Comparison of ENCODE assay signal across 11 mouse cellular contexts in genomic region chr5:43855769-43856168, GRCm38 (mm10). TPM values are rescaled to one million over a fixed set of nuclear protein-coding genes. Genes with fewer than 3 reads are reported as not detected.
DNase-seq lines count a peak whose midpoint lies in the region; ATAC-seq lines count a peak whose summit lies in the region.
"Had no signal": no experiment of that assay in that cellular context is flagged by ENCODE, and none has a peak within 500 bp of the region (broad histone marks: within the 10 kb centered on the region; RNA-seq: fewer than 3 reads in every experiment).

No protein-coding gene starts in this region.

- no peaks in the 10 kb centered on the region for H3K27me3 ChIP-seq in heart, embryonic 12.5 days (replicated peaks)
- H3K27me3 ChIP-seq in heart, embryonic 10.5 days (ENCODE audit: insufficient read depth, poor library complexity, severe bottlenecking) = no peaks in the 10 kb centered on the region
- H3K27me3 ChIP-seq in heart, embryonic 15.5 days = no peaks in the 10 kb centered on the region
- no peaks in the 10 kb centered on the region for H3K27me3 ChIP-seq in hindbrain, embryonic 10.5 days (ENCODE audit: insufficient read depth, poor library complexity, severe bottlenecking)
- no peaks in the 10 kb centered on the region for H3K27me3 ChIP-seq in midbrain, embryonic 14.5 days (ENCODE audit: control insufficient read depth, insufficient read depth, low read length)

- peaks cover 19% of the 10 kb centered on the region for H3K4me1 ChIP-seq in heart, embryonic 12.5 days (replicated peaks)
- peaks cover 8% of the 10 kb centered on the region; the same call in 1 of the 2 replicates for H3K4me1 ChIP-seq in heart, embryonic 10.5 days
- H3K4me1 ChIP-seq in heart, embryonic 15.5 days (replicated peaks) = peaks cover 9% of the 10 kb centered on the region; the same call in 1 of the 2 replicates
- H3K4me1 ChIP-seq in hindbrain, embryonic 10.5 days (replicated peaks) = no peaks in the 10 kb centered on the region
- no peaks in the 10 kb centered on the region for H3K4me1 ChIP-seq in midbrain, embryonic 14.5 days (ENCODE audit: control insufficient read depth, insufficient read depth, low read length)

- peaks cover 12% of the 10 kb centered on the region for H3K9me3 ChIP-seq in heart, embryonic 12.5 days (replicated peaks)
- H3K9me3 ChIP-seq in heart, embryonic 10.5 days = no peaks in the 10 kb centered on the region
- no peaks in the 10 kb centered on the region for H3K9me3 ChIP-seq in heart, embryonic 15.5 days (replicated peaks)
- peaks cover 9% of the 10 kb centered on the region for H3K9me3 ChIP-seq in hindbrain, embryonic 10.5 days
- H3K9me3 ChIP-seq in midbrain, embryonic 14.5 days (ENCODE audit: control insufficient read depth, low read length) = no peaks in the 10 kb centered on the region

- H3K36me3 ChIP-seq in heart, embryonic 12.5 days = no peaks in the 10 kb centered on the region
- no peaks in the 10 kb centered on the region for H3K36me3 ChIP-seq in heart, embryonic 10.5 days
- H3K36me3 ChIP-seq in heart, embryonic 15.5 days = no peaks in the 10 kb centered on the region
- no peaks in the 10 kb centered on the region for H3K36me3 ChIP-seq in macrophage (ENCODE audit: inconsistent target)
- H3K36me3 ChIP-seq in hindbrain, embryonic 10.5 days = no peaks in the 10 kb centered on the region
- no peaks in the 10 kb centered on the region for H3K36me3 ChIP-seq in midbrain, embryonic 14.5 days (ENCODE audit: control insufficient read depth, insufficient read depth, low read length)

- H3K9ac ChIP-seq in heart, embryonic 12.5 days = no peak overlapping the region
- no peak overlapping the region for H3K9ac ChIP-seq in heart, embryonic 15.5 days
- H3K9ac ChIP-seq in midbrain, embryonic 14.5 days (replicated peaks; ENCODE audit: low read length) = no peak overlapping the region

- 49% methylated on average over 2 of the region's 2 CpGs for WGBS in heart, embryonic 12.5 days
- WGBS in heart, embryonic 10.5 days = 69% methylated on average over 2 of the region's 2 CpGs
- WGBS in heart, embryonic 15.5 days = 43% methylated on average over 2 of the region's 2 CpGs
- WGBS in macrophage (ENCODE audit: missing documents) = 0% methylated on average over 2 of the region's 2 CpGs
- WGBS in hindbrain, embryonic 10.5 days = 81% methylated on average over 2 of the region's 2 CpGs
- WGBS in midbrain, embryonic 14.5 days = 87% methylated on average over 2 of the region's 2 CpGs

- H3K79me2 ChIP-seq in macrophage (ENCODE audit: inconsistent target) = no peaks in the 10 kb centered on the region

- H3K4me3 ChIP-seq in heart, embryonic 12.5 days = no peak overlapping the region
- H3K4me3 ChIP-seq in heart, embryonic 10.5 days = no peak overlapping the region
- no peak overlapping the region for H3K4me3 ChIP-seq in heart, embryonic 15.5 days
- no peak overlapping the region for H3K4me3 ChIP-seq in macrophage (ENCODE audit: inconsistent target)
- no peak overlapping the region for H3K4me3 ChIP-seq in hindbrain, embryonic 10.5 days
- H3K4me3 ChIP-seq in midbrain, embryonic 14.5 days (replicated peaks; ENCODE audit: low read depth, low read length) = no peak overlapping the region

- no peak for DNase-seq in heart, embryonic 10.5 days (ENCODE audit: low spot score)
- peak; percentile 9 for DNase-seq in CD4-positive helper T cell, adult 2 months (ENCODE audit: low read depth, low spot score)
- DNase-seq in left cerebral cortex, adult 18-20 months (ENCODE audit: low spot score in 2 of 2) = no peak
- no peak for DNase-seq in hindbrain, embryonic 10.5 days (ENCODE audit: low spot score)
- DNase-seq in midbrain, embryonic 14.5 days = no peak
- DNase-seq: adrenal gland, postnatal 10 days; left cerebral cortex, postnatal 4 days; thymus, adult 18-20 months had no signal

- H3K4me2 ChIP-seq in heart, embryonic 12.5 days = no peak overlapping the region
- no peak overlapping the region for H3K4me2 ChIP-seq in heart, embryonic 15.5 days
- no peak overlapping the region for H3K4me2 ChIP-seq in midbrain, embryonic 14.5 days (ENCODE audit: low read length)

- no peak overlapping the region for H3K27ac ChIP-seq in heart, embryonic 12.5 days (ENCODE audit: poor library complexity, severe bottlenecking)
- H3K27ac ChIP-seq in heart, embryonic 10.5 days = no peak overlapping the region
- H3K27ac ChIP-seq in heart, embryonic 15.5 days = no peak overlapping the region
- H3K27ac ChIP-seq in macrophage = peak overlapping the region; percentile 29
- no peak overlapping the region for H3K27ac ChIP-seq in hindbrain, embryonic 10.5 days
- H3K27ac ChIP-seq in midbrain, embryonic 14.5 days (replicated peaks; ENCODE audit: low read depth, low read length) = no peak overlapping the region

- peak; percentile 36; the same call in 1 of the 2 replicates for ATAC-seq in heart, embryonic 12.5 days (ENCODE audit: insufficient number of reproducible peaks, low FRiP score)
- peak; percentile 53; the same call in 1 of the 2 replicates for ATAC-seq in heart, embryonic 15.5 days (replicated peaks; ENCODE audit: insufficient number of reproducible peaks, insufficient read depth, low FRiP score, low read depth)
- no peak for ATAC-seq in midbrain, embryonic 14.5 days (ENCODE audit: low FRiP score, low TSS enrichment)

RNA-seq across cellular contexts. Expression of gene Cd38, which starts 12.6 kb away (rescaled TPM):
- 23.4 and 24.0 TPM in 2 replicates for polyA plus RNA-seq in heart, embryonic 12.5 days (2016; fragmentation: Nextera tagmentation; extraction: Ambion mirVana)
- polyA plus RNA-seq in heart, embryonic 10.5 days (2016; fragmentation: Nextera tagmentation; extraction: Ambion mirVana) = 18.1 and 20.6 TPM in 2 replicates
- polyA plus RNA-seq in heart, embryonic 15.5 days (2015; fragmentation: Nextera tagmentation; extraction: Ambion mirVana) = 16.6 and 18.6 TPM in 2 replicates
- 10 to 100 TPM in 12 of 26 experiments, 1 to 10 TPM in 9, under 1 TPM in 4, not detected in 1; 0.74 to 91.6 (median 8.9) TPM for total RNA-seq in macrophage (2018; cell fraction: chromatin; rRNA removed)
- total RNA-seq in macrophage (2018; cell fraction: cytosol; rRNA removed) = 10 to 100 TPM in 13 of 26 experiments, 1 to 10 TPM in 6, under 1 TPM in 7; 0.59 to 35.1 (median 8.8) TPM
- total RNA-seq in macrophage (2018; cell fraction: nucleus; rRNA removed) = 100 to 1,000 TPM in 4 of 26 experiments, 10 to 100 TPM in 10, 1 to 10 TPM in 11, under 1 TPM in 1; 0.84 to 137 (median 18.4) TPM
- polyA plus RNA-seq in macrophage (2018) = 1.1 to 2.6 TPM (median 1.2 TPM) in 3 replicates
- total RNA-seq in left cerebral cortex, adult 18-20 months (2021) = 1 to 10 TPM in 1 of 2 experiments, under 1 TPM in 1; 0.63 to 1.3 TPM
- polyA plus RNA-seq in hindbrain, embryonic 10.5 days (2016; fragmentation: Nextera tagmentation; extraction: Ambion mirVana) = 6.4 and 7.7 TPM in 2 replicates
- 0.93 and 3.3 TPM in 2 replicates for polyA plus RNA-seq in midbrain, embryonic 14.5 days (2014; fragmentation: Nextera tagmentation; extraction: Ambion mirVana)

RNA-seq across cellular contexts. Expression of gene Fbxl5, which starts 34.3 kb away (rescaled TPM):
- 48.2 and 50.0 TPM in 2 replicates for polyA plus RNA-seq in heart, embryonic 12.5 days (2016; fragmentation: Nextera tagmentation; extraction: Ambion mirVana)
- 43.5 and 46.0 TPM in 2 replicates for polyA plus RNA-seq in heart, embryonic 10.5 days (2016; fragmentation: Nextera tagmentation; extraction: Ambion mirVana)
- 42.6 and 47.0 TPM in 2 replicates for polyA plus RNA-seq in heart, embryonic 15.5 days (2015; fragmentation: Nextera tagmentation; extraction: Ambion mirVana)
- total RNA-seq in macrophage (2018; cell fraction: chromatin; rRNA removed) = 100 to 1,000 TPM in 17 of 26 experiments, 10 to 100 TPM in 9; 35.9 to 184 (median 121) TPM
- 10 to 100 TPM; 15.8 to 26.1 (median 21.5) TPM for total RNA-seq in macrophage (2018; cell fraction: cytosol; rRNA removed)
- 100 to 1,000 TPM in 5 of 26 experiments, 10 to 100 TPM in 21; 27.5 to 166 (median 71.7) TPM for total RNA-seq in macrophage (2018; cell fraction: nucleus; rRNA removed)
- polyA plus RNA-seq in macrophage (2018) = 19.0 to 23.0 TPM (median 22.2 TPM) in 3 replicates
- total RNA-seq in left cerebral cortex, adult 18-20 months (2021) = 10 to 100 TPM; 87.5 to 93.3 TPM
- 47.5 and 52.3 TPM in 2 replicates for polyA plus RNA-seq in hindbrain, embryonic 10.5 days (2016; fragmentation: Nextera tagmentation; extraction: Ambion mirVana)
- polyA plus RNA-seq in midbrain, embryonic 14.5 days (2014; fragmentation: Nextera tagmentation; extraction: Ambion mirVana) = 76.2 and 102 TPM in 2 replicates

RNA-seq across cellular contexts. Expression of gene Bst1, which starts 37.1 kb away (rescaled TPM):
- 0.06 and 0.09 TPM in 2 replicates for polyA plus RNA-seq in heart, embryonic 12.5 days (2016; fragmentation: Nextera tagmentation; extraction: Ambion mirVana)
- polyA plus RNA-seq in heart, embryonic 10.5 days (2016; fragmentation: Nextera tagmentation; extraction: Ambion mirVana) = 0.36 TPM in 1 of 2 replicates, not detected in the other
- polyA plus RNA-seq in heart, embryonic 15.5 days (2015; fragmentation: Nextera tagmentation; extraction: Ambion mirVana) = 1.2 and 4.6 TPM in 2 replicates
- total RNA-seq in macrophage (2018; cell fraction: chromatin; rRNA removed) = 1 to 10 TPM in 12 of 26 experiments, under 1 TPM in 4, not detected in 10; 0.48 to 4.8 (median 1.8) TPM
- 10 to 100 TPM in 3 of 26 experiments, 1 to 10 TPM in 22, under 1 TPM in 1; 0.75 to 14.0 (median 3.3) TPM for total RNA-seq in macrophage (2018; cell fraction: cytosol; rRNA removed)
- 10 to 100 TPM in 3 of 26 experiments, 1 to 10 TPM in 18, under 1 TPM in 5; 0.52 to 13.9 (median 3.3) TPM for total RNA-seq in macrophage (2018; cell fraction: nucleus; rRNA removed)
- polyA plus RNA-seq in macrophage (2018) = 0.93 to 2.5 TPM (median 1.3 TPM) in 3 replicates
- not detected for total RNA-seq in left cerebral cortex, adult 18-20 months (2021)
- polyA plus RNA-seq in hindbrain, embryonic 10.5 days (2016; fragmentation: Nextera tagmentation; extraction: Ambion mirVana) = 0.14 TPM in 1 of 2 replicates, not detected in the other
- polyA plus RNA-seq in midbrain, embryonic 14.5 days (2014; fragmentation: Nextera tagmentation; extraction: Ambion mirVana) = not detected in 2 replicates
- total RNA-seq: left cerebral cortex, postnatal 4 days had no signal

RNA-seq across cellular contexts. Expression of gene Gm7879, which starts 57.2 kb away (rescaled TPM):
- 0.32 TPM in 1 of 2 replicates, not detected in the other for polyA plus RNA-seq in heart, embryonic 12.5 days (2016; fragmentation: Nextera tagmentation; extraction: Ambion mirVana)
- 0.49 TPM in 1 of 2 replicates, not detected in the other for polyA plus RNA-seq in heart, embryonic 10.5 days (2016; fragmentation: Nextera tagmentation; extraction: Ambion mirVana)
- 0.27 and 0.39 TPM in 2 replicates for polyA plus RNA-seq in heart, embryonic 15.5 days (2015; fragmentation: Nextera tagmentation; extraction: Ambion mirVana)
- total RNA-seq in macrophage (2018; cell fraction: chromatin; rRNA removed) = 1 to 10 TPM in 10 of 26 experiments, not detected in 16; 1.5 to 4.8 (median 3.4) TPM
- under 1 TPM in 2 of 26 experiments, not detected in 24; 0.29 to 0.36 TPM for total RNA-seq in macrophage (2018; cell fraction: cytosol; rRNA removed)
- total RNA-seq in macrophage (2018; cell fraction: nucleus; rRNA removed) = 1 to 10 TPM in 6 of 26 experiments, under 1 TPM in 1, not detected in 19; 0.69 to 2.7 (median 1.5) TPM
- not detected in 3 replicates for polyA plus RNA-seq in macrophage (2018)
- 10 to 100 TPM in 1 of 2 experiments, 1 to 10 TPM in 1; 9.1 to 11.9 TPM for total RNA-seq in left cerebral cortex, adult 18-20 months (2021)
- polyA plus RNA-seq in hindbrain, embryonic 10.5 days (2016; fragmentation: Nextera tagmentation; extraction: Ambion mirVana) = not detected in 2 replicates
- polyA plus RNA-seq in midbrain, embryonic 14.5 days (2014; fragmentation: Nextera tagmentation; extraction: Ambion mirVana) = not detected in 2 replicates
